ENCODE assay signal across 23 mouse cellular contexts in the genomic region with DNA sequence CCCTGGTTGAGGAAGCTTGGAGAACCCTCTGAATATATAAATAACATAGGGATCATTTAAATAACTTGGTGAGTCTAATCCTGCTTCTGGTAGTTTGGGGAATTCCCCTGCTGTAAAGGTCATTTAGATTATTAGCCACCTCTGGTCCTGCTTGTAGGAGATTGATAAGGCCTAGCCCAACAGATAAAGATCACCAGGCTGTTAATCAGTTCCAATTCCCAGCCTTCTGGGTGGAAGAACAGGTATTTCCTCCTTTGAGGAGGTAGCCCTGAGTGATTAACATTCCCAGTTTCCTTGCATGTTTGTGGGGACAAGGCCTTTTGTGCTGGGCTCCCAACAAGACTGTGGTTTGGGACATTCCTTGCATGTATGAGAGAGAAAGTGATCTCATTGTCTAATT.
"Had no signal": no experiment of that assay in that cellular context is flagged by ENCODE, and none has a peak within 500 bp of the region (broad histone marks: within the 10 kb centered on the region; RNA-seq: fewer than 3 reads in every experiment).

No protein-coding gene starts in this region.

- H3K4me2 ChIP-seq: limb, embryonic 13.5 days; liver, embryonic 12.5 days; liver, embryonic 15.5 days; lung, embryonic 15.5 days; midbrain, embryonic 13.5 days; neural tube, embryonic 13.5 days had no signal

- H3K4me3 ChIP-seq: layer of hippocampus, adult 2 months; limb, embryonic 10.5 days; limb, embryonic 13.5 days; liver, embryonic 12.5 days; liver, embryonic 15.5 days; lung, embryonic 15.5 days; megakaryocyte, embryonic 14.5 days; midbrain, embryonic 10.5 days; midbrain, embryonic 13.5 days; myocyte; neural tube, embryonic 13.5 days had no signal

- H3K27ac ChIP-seq: layer of hippocampus, adult 2 months; limb, embryonic 10.5 days; limb, embryonic 13.5 days; liver, embryonic 12.5 days; liver, embryonic 15.5 days; lung, embryonic 15.5 days; midbrain, embryonic 10.5 days; midbrain, embryonic 13.5 days; neural tube, embryonic 13.5 days had no signal

- ATAC-seq: liver, embryonic 12.5 days; midbrain, embryonic 13.5 days; midbrain, embryonic 16.5 days had no signal

- H3K27me3 ChIP-seq: limb, embryonic 13.5 days; liver, embryonic 12.5 days; liver, embryonic 15.5 days; lung, embryonic 15.5 days; megakaryocyte, embryonic 14.5 days; midbrain, embryonic 13.5 days; neural tube, embryonic 13.5 days had no signal

- H3K9me3 ChIP-seq: limb, embryonic 10.5 days; limb, embryonic 13.5 days; liver, embryonic 12.5 days; liver, embryonic 15.5 days; lung, embryonic 15.5 days; megakaryocyte, embryonic 14.5 days; midbrain, embryonic 10.5 days; midbrain, embryonic 13.5 days; neural tube, embryonic 13.5 days had no signal

- H3K36me3 ChIP-seq: limb, embryonic 10.5 days; limb, embryonic 13.5 days; liver, embryonic 12.5 days; liver, embryonic 15.5 days; lung, embryonic 15.5 days; midbrain, embryonic 10.5 days; midbrain, embryonic 13.5 days; neural tube, embryonic 13.5 days had no signal

- DNase-seq: layer of hippocampus, adult 9-11 months; liver; lung, adult 18-20 months; lung, postnatal 10 days; lung, postnatal 36 days; retina, postnatal 1 day; right cerebral cortex, postnatal 25 days; spleen, adult 18-20 months; thymus, adult 2 months; thymus, postnatal 14 days; thymus, postnatal 4 days had no signal

- H3K4me1 ChIP-seq: limb, embryonic 10.5 days; limb, embryonic 13.5 days; liver, embryonic 12.5 days; liver, embryonic 15.5 days; lung, embryonic 15.5 days; megakaryocyte, embryonic 14.5 days; midbrain, embryonic 10.5 days; midbrain, embryonic 13.5 days; neural tube, embryonic 13.5 days had no signal

- H3K9ac ChIP-seq: limb, embryonic 13.5 days; liver, embryonic 12.5 days; liver, embryonic 15.5 days; lung, embryonic 15.5 days; midbrain, embryonic 13.5 days; neural tube, embryonic 13.5 days had no signal
